Mouse (Mus musculus) stomach, embryonic 15.5 days (tissue): ENCODE results near the gene Cnn2. TPM values are rescaled to one million over a fixed set of nuclear protein-coding genes. Genes with fewer than 3 reads are reported as not detected.
"Not testable (repeated sequence)": the region's sequence is repeated elsewhere in the genome, so short reads cannot be mapped to it uniquely, and the experiment has no call there.

Experiments
- ATAC-seq: fragments of 200-750 bp; cut with Nextera tagmentation; 2 replicates; pipeline ENCODE4 v1.8.0; 2017; ENCODE audit warnings: low read depth, moderate number of reproducible peaks, moderate TSS enrichment; ENCODE audit not compliant: insufficient read depth, low FRiP score
- H3K27ac ChIP-seq: fragments of 300-500 bp; sonication (generic); 2 replicates; pipeline ENCODE4 v1.5.1; 2015; ENCODE audit warnings: mild to moderate bottlenecking, inconsistent platforms
- H3K27me3 ChIP-seq: fragments of 300-500 bp; sonication (generic); replicated peaks from 2 replicates; pipeline ENCODE4 v1.6.1; 2015; ENCODE audit warnings: inconsistent platforms
- H3K36me3 ChIP-seq: fragments of 300-500 bp; sonication (generic); 2 replicates; pipeline ENCODE4 v1.6.1; 2015; ENCODE audit warnings: inconsistent platforms
- H3K4me1 ChIP-seq: fragments of 300-500 bp; sonication (generic); 2 replicates; pipeline ENCODE4 v1.6.1; 2015; ENCODE audit warnings: inconsistent platforms
- H3K4me2 ChIP-seq: fragments of 300-500 bp; sonication (generic); 2 replicates; pipeline ENCODE4 v1.6.1; 2015; ENCODE audit warnings: mild to moderate bottlenecking, inconsistent platforms
- H3K4me3 ChIP-seq: fragments of 300-500 bp; sonication (generic); replicated peaks from 2 replicates; pipeline ENCODE4 v1.5.1; 2015; ENCODE audit warnings: inconsistent platforms
- H3K9ac ChIP-seq: fragments of 300-500 bp; sonication (generic); 2 replicates; pipeline ENCODE4 v1.6.1; 2015; ENCODE audit warnings: inconsistent platforms
- H3K9me3 ChIP-seq: fragments of 300-500 bp; sonication (generic); 2 replicates; pipeline ENCODE4 v1.6.1; 2016; ENCODE audit warnings: inconsistent platforms
- WGBS: fragments of 180-500 bp; shearing (Covaris S2); methylation state at CpG from one replicate; pipeline ENCODE4 v1.1.7; 2015; 5-methylcytosine and 5-hydroxymethylcytosine counted together
- polyA plus RNA-seq: library from polyadenylated mRNA; unstranded; fragments of >200 nt; fragmentation: Nextera tagmentation; extraction: Ambion mirVana; gene quantifications from 2 replicates; pipeline ENCODE4 v1.2.1, GENCODE M21; 2015

Gene Cnn2
- polyA plus RNA-seq, 1 experiment from 2014 or later = 274 TPM

GRCm38 (mm10) chr10:79956643-79957154 is 31.7 kb upstream of the Cnn2 start:
- WGBS = 29% methylated on average over 4 of the region's 4 CpGs
- Histone ChIP-seq H3K9ac (no peak overlapping the region), H3K27me3 (no peaks in the 10 kb centered on the region), H3K27ac (no peak overlapping the region), H3K4me2 (no peak overlapping the region), H3K4me1 (peaks cover 15% of the 10 kb centered on the region), H3K9me3 (no peaks in the 10 kb centered on the region), H3K4me3 (no peak overlapping the region), H3K36me3 (peaks cover 8% of the 10 kb centered on the region; the same call in 1 of the 2 replicates)
- ATAC-seq = no peak

GRCm38 (mm10) chr10:79958140-79958816 is 30.1 kb upstream of the Cnn2 start:
- Histone ChIP-seq H3K4me3 (no peak overlapping the region), H3K27ac (no peak overlapping the region), H3K4me2 (peak overlapping the region; percentile 43), H3K27me3 (no peaks in the 10 kb centered on the region), H3K4me1 (peaks cover 15% of the 10 kb centered on the region), H3K9ac (no peak overlapping the region), H3K36me3 (0 out of 2 replicates have a peak, but pooled peaks cover 10% of the 10 kb centered on the region), H3K9me3 (no peaks in the 10 kb centered on the region)
- WGBS = 11% methylated on average over 21 of the region's 21 CpGs
- no peak for ATAC-seq

GRCm38 (mm10) chr10:79959412-79959811 is 29.0 kb upstream of the Cnn2 start:
- H3K4me1 ChIP-seq = peaks cover 15% of the 10 kb centered on the region
- H3K9me3 ChIP-seq, ATAC-seq, H3K27me3 ChIP-seq, H3K27ac ChIP-seq, H3K9ac ChIP-seq: not testable (repeated sequence)
- peak overlapping the region; percentile 98; the same call in 1 of the 2 replicates for H3K4me3 ChIP-seq
- H3K4me2 ChIP-seq = peak overlapping the region; percentile 89; the same call in 1 of the 2 replicates
- H3K36me3 ChIP-seq = peaks cover 21% of the 10 kb centered on the region; the same call in 1 of the 2 replicates
- WGBS = 29% methylated on average over 10 of the region's 10 CpGs

- WGBS = under 1% methylated on average over 61 of the region's 61 CpGs
- no peaks in the 10 kb centered on the region for H3K27me3 ChIP-seq
- peaks cover 15% of the 10 kb centered on the region for H3K4me1 ChIP-seq
- H3K4me3 ChIP-seq = peak within 1 kb of the TSS; percentile 98
- peak within 1 kb of the TSS; percentile 89 for H3K4me2 ChIP-seq
- H3K36me3 ChIP-seq = peaks cover 27% of the 10 kb centered on the region; the same call in 1 of the 2 replicates
- no peaks in the 10 kb centered on the region for H3K9me3 ChIP-seq
- peak; percentile 94 for ATAC-seq
- peak within 1 kb of the TSS; percentile 77 for H3K9ac ChIP-seq
- H3K27ac ChIP-seq = peak within 1 kb of the TSS; percentile 67; the same call in 1 of the 2 replicates
Observed at GRCm38 (mm10) chr10:79959847-79960601, 28.4 kb upstream of the Cnn2 start, which contains the start of gene Wdr18. TSS of gene Wdr18 (plus strand) at chr10:79960152.

GRCm38 (mm10) chr10:79960671-79961294 is 27.6 kb upstream of the Cnn2 start:
- Histone ChIP-seq H3K4me3 (peak overlapping the region; percentile 98), H3K9ac (peak overlapping the region; percentile 77), H3K4me2 (peak overlapping the region; percentile 89), H3K9me3 (no peaks in the 10 kb centered on the region), H3K4me1 (peaks cover 15% of the 10 kb centered on the region), H3K27ac (0 out of 2 replicates have a peak overlapping the region, but pooled peaks have one; percentile 67), H3K27me3 (no peaks in the 10 kb centered on the region), H3K36me3 (peaks cover 35% of the 10 kb centered on the region; the same call in 1 of the 2 replicates)
- 11% methylated on average over 10 of the region's 10 CpGs for WGBS
- ATAC-seq = no peak

GRCm38 (mm10) chr10:79964727-79965126 is 23.7 kb upstream of the Cnn2 start:
- WGBS = 93% methylated on average over 7 of the region's 7 CpGs
- H3K4me1 ChIP-seq = peaks cover 16% of the 10 kb centered on the region
- H3K4me3 ChIP-seq = no peak overlapping the region
- no peak overlapping the region for H3K27ac ChIP-seq
- H3K36me3 ChIP-seq = peaks cover 60% of the 10 kb centered on the region
- H3K27me3 ChIP-seq = no peaks in the 10 kb centered on the region
- H3K9ac ChIP-seq = no peak overlapping the region
- no peak for ATAC-seq
- no peak overlapping the region for H3K4me2 ChIP-seq
- no peaks in the 10 kb centered on the region for H3K9me3 ChIP-seq

GRCm38 (mm10) chr10:79965325-79965724 is 23.1 kb upstream of the Cnn2 start:
- Histone ChIP-seq H3K9me3 (no peaks in the 10 kb centered on the region), H3K9ac (no peak overlapping the region), H3K4me3 (no peak overlapping the region), H3K27me3 (peaks cover 2% of the 10 kb centered on the region; the same call in 1 of the 2 replicates), H3K36me3 (peaks cover 60% of the 10 kb centered on the region), H3K4me2 (no peak overlapping the region), H3K27ac (no peak overlapping the region), H3K4me1 (peaks cover 16% of the 10 kb centered on the region)
- 83% methylated on average over 5 of the region's 5 CpGs for WGBS
- no peak for ATAC-seq

GRCm38 (mm10) chr10:79966886-79967400 is 21.4 kb upstream of the Cnn2 start:
- Histone ChIP-seq H3K27ac (no peak overlapping the region), H3K4me3 (no peak overlapping the region), H3K4me1 (peaks cover 16% of the 10 kb centered on the region), H3K4me2 (no peak overlapping the region), H3K9ac (no peak overlapping the region), H3K27me3 (peaks cover 16% of the 10 kb centered on the region; the same call in 1 of the 2 replicates), H3K36me3 (peaks cover 57% of the 10 kb centered on the region), H3K9me3 (no peaks in the 10 kb centered on the region)
- ATAC-seq = no peak
- WGBS = 89% methylated on average over 5 of the region's 5 CpGs

GRCm38 (mm10) chr10:79968181-79968580 is 20.2 kb upstream of the Cnn2 start:
- Histone ChIP-seq H3K27ac (no peak overlapping the region), H3K36me3 (peaks cover 51% of the 10 kb centered on the region)
- WGBS = 57% methylated on average over 1 of the region's 1 CpGs

GRCm38 (mm10) chr10:79969124-79969568 is 19.2 kb upstream of the Cnn2 start:
- no peak for ATAC-seq
- H3K4me1 ChIP-seq = peaks cover 16% of the 10 kb centered on the region
- no peak overlapping the region for H3K9ac ChIP-seq
- H3K9me3 ChIP-seq = no peaks in the 10 kb centered on the region
- 18% methylated on average over 3 of the region's 3 CpGs for WGBS
- peaks cover 44% of the 10 kb centered on the region for H3K36me3 ChIP-seq
- H3K27me3 ChIP-seq = peaks cover 21% of the 10 kb centered on the region; the same call in 1 of the 2 replicates
- no peak overlapping the region for H3K27ac ChIP-seq
- no peak overlapping the region for H3K4me3 ChIP-seq
- H3K4me2 ChIP-seq = no peak overlapping the region

More at GRCm38 (mm10) chr10:79968181-79968580, 20.2 kb upstream of the Cnn2 start:
- no peak overlapping the region for H3K4me3 ChIP-seq
- no peak overlapping the region for H3K9ac ChIP-seq
- H3K4me1 ChIP-seq = peaks cover 16% of the 10 kb centered on the region
- H3K4me2 ChIP-seq = no peak overlapping the region
- peaks cover 21% of the 10 kb centered on the region; the same call in 1 of the 2 replicates for H3K27me3 ChIP-seq
- no peak for ATAC-seq
- no peaks in the 10 kb centered on the region for H3K9me3 ChIP-seq
